Mouse (Mus musculus) kidney, adult 18-20 months (tissue): Measurements from ENCODE around the gene Gpx5.

ENCODE experiments used
- DNase-seq: peaks from one replicate; pipeline ENCODE4 v3.0.0; 2021

Gene Gpx5

GRCm38 (mm10) chr13:21292631-21293030 lies at the start of gene Gpx5:
Gene Gpx5 (minus strand): TSS chr13:21292731.
- DNase-seq, result no peak

- no peak for DNase-seq
Measured at GRCm38 (mm10) chr13:21327424-21327823, 34.9 kb upstream of the Gpx5 start.

DNA sequence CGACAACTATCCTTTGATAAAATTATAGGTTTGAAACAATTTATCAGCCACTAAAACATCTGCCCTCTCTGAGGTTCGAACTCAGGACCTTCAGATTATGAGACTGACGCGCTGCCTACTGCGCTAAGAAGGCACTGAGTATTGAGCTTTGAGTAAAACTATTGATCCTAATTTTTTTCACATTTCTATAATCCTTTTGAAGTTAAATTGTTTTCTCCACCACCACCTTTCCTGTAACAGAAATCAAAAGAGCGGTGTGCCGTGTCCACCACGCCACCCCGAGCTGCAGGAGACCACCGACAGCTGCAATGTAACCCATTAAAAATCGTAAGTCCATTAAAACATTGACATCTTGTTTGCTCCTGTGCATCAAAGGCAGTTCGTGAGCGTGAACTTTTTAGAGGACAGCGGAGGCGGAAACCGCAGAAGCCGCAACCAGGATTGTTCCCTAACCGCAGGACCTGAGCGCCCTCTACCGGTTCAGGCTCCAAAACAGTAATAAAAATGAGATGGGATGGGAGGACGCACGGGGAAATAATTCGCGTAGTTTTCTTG lies 34.2 kb upstream of the Gpx5 start:
- peak; percentile 84 for DNase-seq

DNA sequence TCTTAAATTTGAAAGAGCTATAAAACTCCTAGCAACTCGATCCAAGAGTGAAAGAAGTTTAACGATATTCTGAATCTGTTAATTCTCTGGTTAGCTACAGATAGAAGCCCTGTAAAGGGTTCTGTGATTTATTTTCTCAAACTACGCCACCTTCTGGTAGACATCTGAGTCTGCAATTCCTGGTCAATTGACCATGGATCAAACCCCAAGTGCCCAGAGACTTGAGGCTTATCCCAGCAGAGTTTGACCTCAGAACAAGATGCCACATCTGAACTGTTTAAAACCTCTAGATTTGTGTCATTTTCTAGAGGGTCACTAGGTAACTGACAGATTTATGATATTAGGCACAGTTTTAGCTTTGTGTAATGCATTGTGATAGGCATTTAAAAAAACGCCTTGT lies 33.7 kb upstream of the Gpx5 start:
- no peak for DNase-seq

GRCm38 (mm10) chr13:21323405-21323804 lies 30.9 kb upstream of the Gpx5 start:
- DNase-seq, result no peak

DNA sequence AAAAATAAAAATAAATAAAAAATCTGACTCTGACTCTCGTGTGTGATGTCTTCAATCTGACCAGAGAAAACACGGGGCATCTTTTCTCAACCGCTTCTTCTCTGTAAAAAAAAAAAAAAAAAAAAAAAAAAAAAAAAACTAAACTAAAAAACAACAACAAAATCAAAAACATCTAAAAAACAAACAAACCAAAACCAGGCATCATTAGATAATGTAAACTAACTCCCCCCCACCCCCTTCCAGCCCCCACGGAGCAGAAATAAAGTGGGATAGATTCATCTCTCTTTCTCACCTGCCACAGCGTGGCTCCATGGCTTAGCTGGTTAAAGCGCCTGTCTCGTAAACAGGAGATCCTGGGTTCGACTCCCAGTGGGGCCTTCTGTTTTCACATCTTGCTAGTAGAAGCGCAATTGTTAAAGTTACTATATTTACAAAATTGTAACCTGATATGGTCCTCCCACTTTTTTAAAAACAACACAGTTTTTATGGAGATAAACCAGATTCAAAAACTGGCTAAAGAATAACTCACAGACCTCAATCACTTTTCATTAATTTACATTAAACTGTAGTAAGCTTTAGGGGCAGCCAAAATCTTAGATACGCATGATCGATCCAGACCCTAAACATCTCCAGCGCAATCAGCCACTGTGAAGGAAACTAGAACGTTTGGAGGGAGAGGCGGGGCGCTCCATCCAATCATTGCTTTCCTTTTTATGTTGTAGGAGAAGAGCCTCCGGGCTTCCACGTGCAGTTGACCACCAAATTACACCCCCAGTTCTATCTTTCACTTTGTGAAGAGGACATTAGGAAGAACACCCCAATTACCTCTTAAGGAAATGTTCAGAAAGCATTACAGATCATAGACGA lies 30.2 kb upstream of the Gpx5 start:
- DNase-seq, result no peak

GRCm38 (mm10) chr13:21321890-21322494 lies 29.5 kb upstream of the Gpx5 start:
- no peak for DNase-seq

DNA sequence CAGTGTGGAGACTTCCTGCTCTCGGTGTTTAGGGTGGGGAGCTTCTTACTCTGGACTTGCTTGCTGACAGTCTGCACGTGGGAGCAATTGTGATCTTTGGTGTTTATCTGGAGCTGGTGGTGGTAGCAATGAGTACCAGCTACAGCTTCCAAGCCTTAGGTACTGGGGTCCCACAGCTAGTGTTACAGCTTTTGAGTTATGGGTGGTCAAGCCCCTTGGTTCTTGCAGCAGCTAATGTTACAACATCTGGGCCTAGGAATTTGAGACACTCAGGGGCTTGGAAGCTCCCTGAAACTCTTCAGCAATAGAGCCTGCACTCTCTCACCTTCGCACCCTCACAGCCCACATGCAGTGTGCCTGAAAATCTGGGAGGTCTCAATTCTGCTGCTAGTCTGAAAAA lies 27.7 kb upstream of the Gpx5 start:
- DNase-seq, result no peak

GRCm38 (mm10) chr13:21313903-21314302 lies 21.4 kb upstream of the Gpx5 start:
- no peak for DNase-seq

- no peak for DNase-seq
Measured at GRCm38 (mm10) chr13:21312854-21313253, 20.3 kb upstream of the Gpx5 start.

DNA sequence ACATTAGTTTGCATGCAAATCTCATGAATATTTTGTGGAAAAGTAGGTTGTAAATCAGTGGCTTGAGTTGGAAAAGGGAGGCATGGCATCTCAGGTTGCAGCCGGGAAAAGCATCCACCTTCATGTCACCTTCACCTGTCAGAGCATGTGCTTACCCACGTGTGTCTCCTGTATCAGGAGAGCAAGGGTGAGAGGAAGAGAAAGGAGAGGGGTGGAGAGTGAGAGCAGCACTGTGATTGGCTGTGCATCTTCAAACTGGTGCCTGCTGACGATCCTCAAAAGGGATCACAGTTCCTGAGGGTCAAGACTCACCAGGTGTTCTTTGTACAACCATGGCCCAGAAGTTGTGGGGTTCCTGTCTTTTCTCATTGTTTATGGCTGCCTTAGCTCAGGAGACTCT lies 19.4 kb upstream of the Gpx5 start, which contains the start of gene Gpx6:
Gpx6 (plus strand) TSS at position 200 of the 400 bp plus-strand sequence.
- peak; percentile 16 for DNase-seq

GRCm38 (mm10) chr13:21309788-21310187 lies 17.3 kb upstream of the Gpx5 start:
- no peak for DNase-seq

DNA sequence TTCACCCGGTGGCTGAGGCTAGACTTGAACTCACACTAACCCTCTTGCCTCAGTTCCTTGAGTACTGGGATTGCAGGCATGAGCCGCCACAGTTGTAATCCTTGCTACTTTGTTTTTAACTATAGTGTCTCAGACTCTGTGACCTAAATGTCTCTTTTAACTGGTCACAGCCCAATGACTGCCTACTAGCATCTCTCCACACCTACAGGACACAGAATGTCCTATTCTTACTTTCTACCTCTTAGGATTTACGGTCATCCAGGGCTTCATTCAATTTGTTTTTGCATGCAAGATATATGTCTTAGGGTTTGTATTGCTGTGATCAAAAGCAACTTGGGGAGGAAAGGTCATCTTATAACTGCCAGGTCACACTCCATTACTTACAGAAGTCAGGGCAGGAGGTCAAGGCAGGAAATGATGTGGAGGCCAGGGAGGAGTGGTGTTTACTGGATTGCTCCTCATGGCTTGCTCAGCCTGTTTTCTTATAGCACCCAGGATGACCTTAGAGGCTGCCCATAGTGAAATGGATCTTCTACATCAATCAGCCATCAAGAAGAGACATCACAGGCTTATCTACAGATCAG lies 12.0 kb upstream of the Gpx5 start:
- no peak for DNase-seq

- no peak for DNase-seq
Measured at GRCm38 (mm10) chr13:21298557-21298956, 6.0 kb upstream of the Gpx5 start.

DNA sequence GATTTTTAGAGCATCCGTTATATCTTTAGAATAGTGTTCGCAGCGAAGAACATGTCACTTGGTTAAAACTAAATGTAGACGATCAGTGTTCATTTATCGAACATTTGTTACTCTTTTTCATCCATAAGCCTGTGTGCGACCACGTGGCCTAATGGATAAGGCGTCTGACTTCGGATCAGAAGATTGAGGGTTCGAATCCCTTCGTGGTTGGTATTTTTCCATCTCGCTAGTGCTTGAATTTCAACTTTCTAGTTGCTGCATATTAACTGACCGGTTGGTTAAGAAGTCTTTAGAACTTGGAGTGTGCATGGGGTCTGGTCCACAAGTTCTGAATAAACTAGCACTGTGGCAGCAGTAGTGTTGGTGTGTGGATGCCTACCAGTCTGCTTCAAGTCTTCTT lies 13.0 kb downstream of the Gpx5 start:
- DNase-seq, result peak; percentile 83

DNA sequence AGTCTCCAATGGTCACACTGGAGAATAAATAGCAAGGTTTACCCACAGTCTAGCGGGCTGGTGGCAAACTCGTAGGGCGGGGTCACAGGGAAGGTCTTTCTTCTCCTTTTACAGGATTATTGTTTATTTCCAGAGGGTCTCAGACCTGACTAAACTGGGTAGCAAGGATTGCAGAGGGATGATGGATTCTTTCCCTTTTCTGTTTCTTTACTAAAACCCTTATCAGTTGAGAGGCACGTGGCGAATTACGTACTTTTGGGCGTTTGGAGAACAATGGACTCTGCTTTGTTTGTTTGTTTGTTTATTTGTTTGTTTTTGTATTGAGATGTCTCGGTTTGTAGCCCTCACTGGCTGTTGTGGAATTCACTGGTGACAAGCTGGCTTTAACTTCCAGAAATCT lies 13.5 kb downstream of the Gpx5 start:
- no peak for DNase-seq

DNA sequence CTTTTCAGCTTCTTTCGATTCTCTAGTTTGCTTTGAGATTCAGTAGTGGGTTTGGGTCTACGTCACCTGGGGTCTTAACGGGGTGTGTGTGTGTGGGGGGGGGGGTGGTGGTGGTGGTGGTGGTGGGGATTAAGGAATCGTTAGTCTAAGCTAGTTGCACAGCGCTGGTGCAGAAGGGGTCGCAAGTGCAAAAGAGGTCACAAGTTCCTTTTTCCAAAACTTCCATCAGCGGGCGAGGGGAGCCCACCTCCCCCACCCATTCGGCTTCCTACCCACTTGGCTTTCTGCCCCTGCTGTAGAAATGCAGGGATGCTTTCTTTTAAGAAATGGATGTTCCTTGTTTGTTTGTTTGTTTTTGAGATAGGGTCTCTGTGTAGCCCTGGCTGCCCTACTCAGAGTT lies 16.0 kb downstream of the Gpx5 start:
- DNase-seq, result no peak

DNA sequence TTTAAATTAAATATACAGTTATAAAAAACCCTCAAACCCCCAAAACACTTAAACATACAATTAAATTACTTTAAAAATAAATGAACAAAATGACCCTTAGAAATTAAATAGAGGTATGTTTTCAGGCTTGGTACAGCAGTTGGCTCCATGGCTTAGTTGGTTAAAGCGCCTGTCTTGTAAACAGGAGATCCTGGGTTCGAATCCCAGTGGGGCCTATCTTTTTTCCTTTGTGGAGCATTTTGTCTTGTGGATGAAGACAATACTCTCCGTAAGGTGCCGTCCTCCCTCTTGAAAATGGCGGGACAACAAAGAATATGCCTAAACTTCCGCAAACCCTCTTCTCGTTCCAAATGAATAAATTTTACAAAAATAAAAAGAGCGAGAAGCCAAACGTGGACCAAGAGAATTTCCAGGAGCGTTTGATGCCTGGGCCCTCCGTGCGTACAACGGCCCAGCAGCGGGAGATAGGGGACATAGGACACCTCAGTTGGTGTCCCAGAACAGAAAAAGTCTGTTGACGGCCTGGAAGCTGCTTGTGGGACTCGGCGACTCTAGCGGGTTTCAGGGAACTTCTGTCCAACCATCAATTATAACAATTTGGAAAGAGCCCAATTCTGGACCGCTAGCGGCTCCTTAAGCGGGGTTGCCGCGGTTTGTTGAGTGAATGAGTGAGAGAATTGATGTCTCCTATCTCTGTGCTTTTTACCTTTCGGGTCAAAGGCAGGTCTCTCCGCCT lies 16.5 kb downstream of the Gpx5 start:
- peak; percentile 72 for DNase-seq

DNA sequence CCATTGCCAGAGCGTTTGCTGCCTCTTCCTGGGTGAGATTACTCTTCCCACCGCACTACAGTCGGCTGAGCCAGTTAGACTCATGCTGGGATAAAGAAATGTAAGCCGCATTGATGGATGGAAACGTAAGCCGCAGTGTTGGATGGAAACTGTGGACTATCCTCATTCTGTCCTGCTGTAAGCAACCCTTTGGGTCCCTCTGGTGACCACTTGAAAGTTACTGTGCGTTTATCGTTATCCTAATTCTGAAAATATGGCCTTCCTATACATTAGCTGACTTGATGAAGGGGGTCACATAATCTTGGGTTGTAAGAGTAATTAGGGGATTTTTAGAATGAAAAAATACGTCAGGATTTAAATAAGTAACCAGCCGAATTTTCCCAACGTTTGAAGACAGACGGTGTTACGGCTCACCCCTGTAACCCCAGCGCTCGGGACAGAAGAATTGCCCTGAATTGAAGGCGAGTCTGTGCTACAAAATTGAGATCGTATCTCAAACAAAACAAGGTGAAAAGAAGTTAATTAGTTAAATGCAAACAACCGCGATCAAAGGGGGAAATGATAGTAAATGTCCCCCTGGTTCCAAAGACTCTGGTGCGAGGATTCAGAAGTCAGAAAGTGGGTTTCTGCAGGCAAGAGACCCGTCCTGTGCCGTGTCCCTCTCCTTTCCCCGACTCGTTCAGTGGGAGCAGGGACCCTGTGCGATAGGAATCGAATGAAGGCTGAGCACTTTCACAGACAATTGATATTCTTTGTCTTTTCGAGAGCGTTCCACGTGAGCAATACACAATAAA lies 17.3 kb downstream of the Gpx5 start:
- peak; percentile 9 for DNase-seq

DNA sequence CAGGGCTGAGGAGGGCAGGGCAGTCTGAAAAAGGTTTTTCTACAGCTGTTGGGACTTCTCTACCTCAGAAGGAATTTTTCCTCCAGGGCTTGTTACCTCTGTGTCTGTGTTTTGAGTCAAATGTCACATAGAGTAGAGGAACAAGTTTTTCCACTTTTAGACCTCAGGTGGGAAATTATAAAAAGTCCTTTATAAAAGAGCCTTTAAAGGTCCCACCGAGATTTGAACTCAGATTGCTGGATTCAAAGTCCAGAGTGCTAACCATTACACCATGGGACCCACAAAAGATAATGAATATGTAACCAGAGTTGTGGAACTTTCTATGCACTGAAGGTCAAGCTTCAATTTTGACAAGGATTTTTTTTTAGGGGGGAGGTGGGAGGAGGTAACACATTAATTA lies 24.3 kb downstream of the Gpx5 start:
- no peak for DNase-seq

- DNase-seq, result no peak
Measured at GRCm38 (mm10) chr13:21267541-21267940, 25.0 kb downstream of the Gpx5 start.

GRCm38 (mm10) chr13:21265736-21266135 lies 26.8 kb downstream of the Gpx5 start:
- DNase-seq, result no peak
